Mouse (Mus musculus) frontal cortex, postnatal 36 days (tissue): ENCODE measurements at regions not wholly inside any gene's neighbourhood (a gene's known extent, or its start where the extent isn't known, plus 50 kb on each side); places are given as distances from the start of the nearest gene placed in this dataset.
"Not testable (repeated sequence)": the region's sequence is repeated elsewhere in the genome, so short reads cannot be mapped to it uniquely, and the experiment has no call there.

ENCODE experiments used
- DNase-seq, 2 experiments: peaks; one replicate each; pipeline ENCODE4 v3.0.0; 2022; ENCODE audit warnings: low spot score in 2 of 2

GRCm38 (mm10) chr5:96898120-96898672, 99.3 kb upstream of the Bmp2k start:
- DNase-seq: peak in 1 of 2 experiments; percentile 29

- no peak for DNase-seq
These were observed 98.8 kb upstream of the Bmp2k start for GRCm38 (mm10) chr5:96898695-96899094.

- DNase-seq: peak in 1 of 2 experiments; percentile 26
These were observed 91.8 kb upstream of the Bmp2k start for GRCm38 (mm10) chr5:96905572-96906271.

GRCm38 (mm10) chr5:96908371-96908770, 89.1 kb upstream of the Bmp2k start:
- DNase-seq: not testable (repeated sequence)

- no peak for DNase-seq
These were observed 88.3 kb upstream of the Bmp2k start for GRCm38 (mm10) chr5:96909218-96909617.

GRCm38 (mm10) chr5:96911550-96912253, 85.8 kb upstream of the Bmp2k start:
- peak; percentile 24 to 34 for DNase-seq

GRCm38 (mm10) chr5:96912254-96912635, 85.2 kb upstream of the Bmp2k start:
- no peak for DNase-seq

GRCm38 (mm10) chr5:96912781-96913180, 84.7 kb upstream of the Bmp2k start:
- no peak for DNase-seq

- no peak for DNase-seq
These were observed 83.8 kb upstream of the Bmp2k start for GRCm38 (mm10) chr5:96913711-96914110.

- DNase-seq: no peak
These were observed 82.6 kb upstream of the Bmp2k start for GRCm38 (mm10) chr5:96914696-96915404.

GRCm38 (mm10) chr5:96916897-96917296, 80.6 kb upstream of the Bmp2k start:
- DNase-seq: no peak

- no peak for DNase-seq
These were observed 79.8 kb upstream of the Bmp2k start for GRCm38 (mm10) chr5:96917596-96918258.

- no peak for DNase-seq
These were observed 78.3 kb upstream of the Bmp2k start for GRCm38 (mm10) chr5:96919149-96919548.

- no peak for DNase-seq
These were observed 76.5 kb upstream of the Bmp2k start for GRCm38 (mm10) chr5:96921037-96921436.

GRCm38 (mm10) chr5:96921511-96921910, 76.0 kb upstream of the Bmp2k start:
- no peak for DNase-seq

- no peak for DNase-seq
These were observed 75.3 kb upstream of the Bmp2k start for GRCm38 (mm10) chr5:96921973-96922715.

- no peak for DNase-seq
These were observed 74.8 kb upstream of the Bmp2k start for GRCm38 (mm10) chr5:96922716-96923076.

GRCm38 (mm10) chr5:96923526-96923925, 74.0 kb upstream of the Bmp2k start:
- no peak for DNase-seq

GRCm38 (mm10) chr5:96924736-96925429, 72.6 kb upstream of the Bmp2k start:
- no peak for DNase-seq

- DNase-seq: no peak
These were observed 71.5 kb upstream of the Bmp2k start for GRCm38 (mm10) chr5:96925943-96926342.

- no peak for DNase-seq
These were observed 66.4 kb upstream of the Bmp2k start for GRCm38 (mm10) chr5:96931091-96931490.
